8 mouse cellular contexts compared by ENCODE assay signal in genomic region chr8:120294982-120295870, GRCm38 (mm10).
DNase-seq lines count a peak whose midpoint lies in the region; ATAC-seq and TF ChIP-seq lines count a peak whose summit lies in the region.

No protein-coding gene starts in this region.

- WGBS in limb, embryonic 10.5 days: 19% methylated on average over 17 of the region's 17 CpGs
- WGBS in neural tube, embryonic 14.5 days: 27% methylated on average over 17 of the region's 17 CpGs

- H3K27me3 ChIP-seq in limb, embryonic 10.5 days (ENCODE audit: low read depth, poor library complexity, severe bottlenecking): peaks cover 9% of the 10 kb centered on the region; the same call in 1 of the 2 replicates
- H3K27me3 ChIP-seq in neural tube, embryonic 14.5 days (ENCODE audit: control insufficient read depth, insufficient read depth, low read length): no peaks in the 10 kb centered on the region

- no peak for DNase-seq in layer of hippocampus, adult 2 months (ENCODE audit: low spot score in 2 of 2)
- DNase-seq in layer of hippocampus, adult 9-10 months (ENCODE audit: low spot score): no peak
- DNase-seq in limb, embryonic 10.5 days (ENCODE audit: low spot score): no peak
- no peak for DNase-seq in layer of hippocampus, postnatal 36 days
- no peak for DNase-seq in layer of hippocampus, adult 9-11 months
- DNase-seq in frontal cortex, postnatal 25 days (ENCODE audit: low spot score in 2 of 2): no peak

- H3K4me2 ChIP-seq in neural tube, embryonic 14.5 days (ENCODE audit: low read depth, low read length): no peak overlapping the region

- no peak overlapping the region for H3K4me3 ChIP-seq in layer of hippocampus, adult 2 months
- H3K4me3 ChIP-seq in limb, embryonic 10.5 days: peak overlapping the region; percentile 38
- H3K4me3 ChIP-seq in neural tube, embryonic 14.5 days (ENCODE audit: low read depth, low read length): no peak overlapping the region

- H3K36me3 ChIP-seq in limb, embryonic 10.5 days: no peaks in the 10 kb centered on the region
- no peaks in the 10 kb centered on the region for H3K36me3 ChIP-seq in neural tube, embryonic 14.5 days (ENCODE audit: control insufficient read depth, insufficient read depth, low read length)

- no peak for TF ChIP-seq CTCF in layer of hippocampus, adult 2 months (conservative IDR thresholded peaks at IDR 0.05)

- H3K27ac ChIP-seq in layer of hippocampus, adult 2 months: peak overlapping the region; percentile 91
- H3K27ac ChIP-seq in limb, embryonic 10.5 days: peak overlapping the region; percentile 86
- H3K27ac ChIP-seq in neural tube, embryonic 14.5 days (ENCODE audit: low read depth, low read length): peak overlapping the region; percentile 1; the same call in 1 of the 2 replicates

- no peaks in the 10 kb centered on the region for H3K9me3 ChIP-seq in limb, embryonic 10.5 days (replicated peaks)
- H3K9me3 ChIP-seq in neural tube, embryonic 14.5 days (ENCODE audit: control insufficient read depth, low read length): no peaks in the 10 kb centered on the region

- H3K4me1 ChIP-seq in limb, embryonic 10.5 days: peaks cover 97% of the 10 kb centered on the region
- peaks cover 79% of the 10 kb centered on the region for H3K4me1 ChIP-seq in neural tube, embryonic 14.5 days (ENCODE audit: control insufficient read depth, insufficient read depth, low read length)

- ATAC-seq in erythroblast, adult 5-6 weeks (replicated peaks; ENCODE audit: low FRiP score, poor library complexity, severe bottlenecking): peak; percentile 31
- ATAC-seq in neural tube, embryonic 14.5 days (ENCODE audit: low read depth): no peak

- H3K9ac ChIP-seq in neural tube, embryonic 14.5 days (replicated peaks; ENCODE audit: low read depth, low read length): 0 out of 2 replicates have a peak overlapping the region, but pooled peaks have one; percentile 12

Comparison
In these comparisons a context has a peak if more than half of its experiments do, and no peak if none do; other contexts are left out.
1. H3K27ac ChIP-seq: peak in every context shown above with its lines; median percentile 91 in layer of hippocampus, adult 2 months; 86 in limb, embryonic 10.5 days; 1 in neural tube, embryonic 14.5 days.